ENCODE assay signal across 15 mouse cellular contexts in genomic region chr12:83105514-83106119, GRCm38 (mm10).
DNase-seq lines count a peak whose midpoint lies in the region; ATAC-seq and TF ChIP-seq lines count a peak whose summit lies in the region.
"Had no signal": no experiment of that assay in that cellular context is flagged by ENCODE, and none has a peak within 500 bp of the region (broad histone marks: within the 10 kb centered on the region; RNA-seq: fewer than 3 reads in every experiment).

No protein-coding gene starts in this region.

- no peak overlapping the region for H3K4me2 ChIP-seq in midbrain, embryonic 11.5 days
- H3K4me2 ChIP-seq in lung, embryonic 15.5 days = no peak overlapping the region
- no peak overlapping the region for H3K4me2 ChIP-seq in stomach, postnatal 0 days (replicated peaks; ENCODE audit: low read depth)

- peaks cover 3% of the 10 kb centered on the region for H3K4me1 ChIP-seq in midbrain, embryonic 11.5 days (ENCODE audit: control insufficient read depth, insufficient read depth, low read length)
- peaks cover 21% of the 10 kb centered on the region for H3K4me1 ChIP-seq in midbrain, embryonic 10.5 days
- H3K4me1 ChIP-seq in lung, embryonic 15.5 days = peaks cover 10% of the 10 kb centered on the region; the same call in 1 of the 2 replicates
- H3K4me1 ChIP-seq in stomach, postnatal 0 days (replicated peaks; ENCODE audit: control insufficient read depth, insufficient read depth) = no peaks in the 10 kb centered on the region

- no peak overlapping the region for H3K9ac ChIP-seq in midbrain, embryonic 11.5 days (ENCODE audit: low read length)
- no peak overlapping the region for H3K9ac ChIP-seq in lung, embryonic 15.5 days
- no peak overlapping the region for H3K9ac ChIP-seq in stomach, postnatal 0 days (ENCODE audit: low read length)

- peak; percentile 30; the same call in 1 of the 2 replicates for TF ChIP-seq CTCF in stomach, postnatal 0 days (IDR thresholded peaks at IDR 0.05; ENCODE audit: low read depth)

- no peaks in the 10 kb centered on the region for H3K27me3 ChIP-seq in midbrain, embryonic 11.5 days (ENCODE audit: control insufficient read depth, insufficient read depth, low read length)
- no peaks in the 10 kb centered on the region for H3K27me3 ChIP-seq in midbrain, embryonic 10.5 days (ENCODE audit: low read depth, poor library complexity, severe bottlenecking)
- H3K27me3 ChIP-seq in lung, embryonic 15.5 days = no peaks in the 10 kb centered on the region
- no peaks in the 10 kb centered on the region for H3K27me3 ChIP-seq in stomach, postnatal 0 days (ENCODE audit: control insufficient read depth, insufficient read depth, low read length)

- ATAC-seq in midbrain, embryonic 11.5 days (ENCODE audit: low FRiP score) = no peak
- ATAC-seq in lung, embryonic 15.5 days (ENCODE audit: borderline replicate concordance, extremely low read depth, low FRiP score, low TSS enrichment) = peak; percentile 78
- peak; percentile 47; the same call in 1 of the 2 replicates for ATAC-seq in stomach, postnatal 0 days (ENCODE audit: low FRiP score, low TSS enrichment)
- no peak for ATAC-seq in cerebellum, adult (ENCODE audit: insufficient number of reproducible peaks, low FRiP score, low TSS enrichment)
- ATAC-seq: activated CD4-positive, CD25-positive, alpha-beta regulatory T cell, adult 4 months; forebrain, embryonic 14.5 days had no signal

- no peaks in the 10 kb centered on the region for H3K9me3 ChIP-seq in midbrain, embryonic 11.5 days (ENCODE audit: control insufficient read depth, low read length)
- no peaks in the 10 kb centered on the region for H3K9me3 ChIP-seq in midbrain, embryonic 10.5 days (replicated peaks)
- H3K9me3 ChIP-seq in lung, embryonic 15.5 days = no peaks in the 10 kb centered on the region
- no peaks in the 10 kb centered on the region for H3K9me3 ChIP-seq in stomach, postnatal 0 days (ENCODE audit: control insufficient read depth, low read length)
- H3K9me3 ChIP-seq: G1E had no signal

- H3K36me3 ChIP-seq in midbrain, embryonic 11.5 days (ENCODE audit: control insufficient read depth, insufficient read depth, low read length) = no peaks in the 10 kb centered on the region
- H3K36me3 ChIP-seq in midbrain, embryonic 10.5 days = no peaks in the 10 kb centered on the region
- H3K36me3 ChIP-seq in lung, embryonic 15.5 days = no peaks in the 10 kb centered on the region
- no peaks in the 10 kb centered on the region for H3K36me3 ChIP-seq in stomach, postnatal 0 days (ENCODE audit: control insufficient read depth, insufficient read depth, low read length)
- H3K36me3 ChIP-seq: G1E had no signal

- WGBS in midbrain, embryonic 11.5 days = 59% methylated on average over 9 of the region's 9 CpGs
- WGBS in midbrain, embryonic 10.5 days = 62% methylated on average over 9 of the region's 9 CpGs
- WGBS in lung, embryonic 15.5 days = 38% methylated on average over 9 of the region's 9 CpGs
- 36% methylated on average over 9 of the region's 9 CpGs for whole genome bisulfite sequencing in stomach, postnatal 0 days

- TF ChIP-seq EP300 in stomach, postnatal 0 days (optimal IDR thresholded peaks at IDR 0.05) = no peak

- H3K27ac ChIP-seq in midbrain, embryonic 11.5 days (ENCODE audit: low read depth, low read length) = no peak overlapping the region
- H3K27ac ChIP-seq in midbrain, embryonic 10.5 days (replicated peaks) = no peak overlapping the region
- peak overlapping the region; percentile 64 for H3K27ac ChIP-seq in lung, embryonic 15.5 days
- no peak overlapping the region for H3K27ac ChIP-seq in stomach, postnatal 0 days (replicated peaks)

- H3K4me3 ChIP-seq in midbrain, embryonic 11.5 days (ENCODE audit: low read depth, low read length) = no peak overlapping the region
- no peak overlapping the region for H3K4me3 ChIP-seq in midbrain, embryonic 10.5 days
- H3K4me3 ChIP-seq in lung, embryonic 15.5 days = no peak overlapping the region
- no peak overlapping the region for H3K4me3 ChIP-seq in stomach, postnatal 0 days (ENCODE audit: low read depth, low read length)

- peak; percentile 26 for DNase-seq in embryo, embryonic 10 days (ENCODE audit: low spot score)
- DNase-seq in embryo, embryonic 9.5 days (ENCODE audit: extremely low spot score) = no peak
- peak; percentile 44 for DNase-seq in midbrain, embryonic 11.5 days (ENCODE audit: low spot score, missing footprints)
- no peak for DNase-seq in midbrain, embryonic 10.5 days (ENCODE audit: low spot score)
- peak; percentile 25 for DNase-seq in stomach, postnatal 0 days (ENCODE audit: low spot score)
- DNase-seq in gastrocnemius, adult 18-20 months (ENCODE audit: low spot score) = no peak
- DNase-seq: gastrocnemius, postnatal 25 days; heart, postnatal 36 days; left cerebral cortex, postnatal 4 days; thymus, postnatal 14 days had no signal

Comparison
In these comparisons a context has a peak if more than half of its experiments do, and no peak if none do; other contexts are left out.
1. DNase-seq: peak in embryo, embryonic 10 days (single experiment), midbrain, embryonic 11.5 days (single experiment) and stomach, postnatal 0 days (single experiment); none in embryo, embryonic 9.5 days (single experiment), midbrain, embryonic 10.5 days (single experiment) and gastrocnemius, adult 18-20 months (single experiment).
2. ATAC-seq: peak in lung, embryonic 15.5 days (single experiment) and stomach, postnatal 0 days (single experiment); none in midbrain, embryonic 11.5 days (single experiment) and cerebellum, adult (single experiment).